Mouse (Mus musculus) forebrain, embryonic 12.5 days (tissue): ENCODE data around the gene Tigit. TPM values are rescaled to one million over a fixed set of nuclear protein-coding genes. Genes with fewer than 3 reads are reported as not detected.
A peak's percentile ranks its signal among the peaks of the same experiment; 100 is the strongest.

ENCODE experiments used
- ATAC-seq: fragments of 200-750 bp; cut with Nextera tagmentation; 2 replicates; pipeline ENCODE4 v1.8.0; 2017; ENCODE audit warnings: moderate TSS enrichment; ENCODE audit not compliant: low FRiP score
- H3K27ac ChIP-seq: fragments of 300-500 bp; sonication (generic); 2 replicates; pipeline ENCODE4 v1.5.1; 2016; ENCODE audit warnings: mild to moderate bottlenecking
- H3K27me3 ChIP-seq: fragments of 300-500 bp; sonication (generic); 2 replicates; pipeline ENCODE4 v1.6.1; 2016; ENCODE audit warnings: mild to moderate bottlenecking
- H3K36me3 ChIP-seq: fragments of 300-500 bp; sonication (generic); replicated peaks from 2 replicates; pipeline ENCODE4 v1.6.1; 2016; ENCODE audit warnings: mild to moderate bottlenecking
- H3K4me1 ChIP-seq: fragments of 300-500 bp; sonication (generic); 2 replicates; pipeline ENCODE4 v1.6.1; 2016
- H3K4me2 ChIP-seq: fragments of 300-500 bp; sonication (generic); 2 replicates; pipeline ENCODE4 v1.6.1; 2016; ENCODE audit warnings: mild to moderate bottlenecking, moderate library complexity
- H3K4me3 ChIP-seq: fragments of 300-500 bp; sonication (generic); replicated peaks from 2 replicates; pipeline ENCODE4 v1.5.1; 2016; ENCODE audit warnings: mild to moderate bottlenecking
- H3K9ac ChIP-seq: fragments of 300-500 bp; sonication (generic); 2 replicates; pipeline ENCODE4 v1.6.1; 2016; ENCODE audit warnings: mild to moderate bottlenecking
- H3K9me3 ChIP-seq: fragments of 300-500 bp; sonication (generic); 2 replicates; pipeline ENCODE4 v1.6.1; 2016
- WGBS: fragments of 180-500 bp; shearing (Covaris S2); methylation state at CpG from one replicate; pipeline ENCODE4 v1.1.7; 2016; 5-methylcytosine and 5-hydroxymethylcytosine counted together
- microRNA counts: library from miRNA; unstranded; fragments of <30 nt; microRNA quantifications from one replicate; lab custom pipeline; 2017
- microRNA-seq: library from miRNA; unstranded; fragments of <30 nt; microRNA quantifications from one replicate; pipeline ENCODE4, GENCODE M21; 2017
- polyA plus RNA-seq: library from polyadenylated mRNA; unstranded; fragments of >200 nt; fragmentation: Nextera tagmentation; extraction: Ambion mirVana; gene quantifications from 2 replicates; pipeline ENCODE4 v1.2.1, GENCODE M21; 2016

Tigit gene
- polyA plus RNA-seq, 1 experiment from 2014 or later: not detected

DNA sequence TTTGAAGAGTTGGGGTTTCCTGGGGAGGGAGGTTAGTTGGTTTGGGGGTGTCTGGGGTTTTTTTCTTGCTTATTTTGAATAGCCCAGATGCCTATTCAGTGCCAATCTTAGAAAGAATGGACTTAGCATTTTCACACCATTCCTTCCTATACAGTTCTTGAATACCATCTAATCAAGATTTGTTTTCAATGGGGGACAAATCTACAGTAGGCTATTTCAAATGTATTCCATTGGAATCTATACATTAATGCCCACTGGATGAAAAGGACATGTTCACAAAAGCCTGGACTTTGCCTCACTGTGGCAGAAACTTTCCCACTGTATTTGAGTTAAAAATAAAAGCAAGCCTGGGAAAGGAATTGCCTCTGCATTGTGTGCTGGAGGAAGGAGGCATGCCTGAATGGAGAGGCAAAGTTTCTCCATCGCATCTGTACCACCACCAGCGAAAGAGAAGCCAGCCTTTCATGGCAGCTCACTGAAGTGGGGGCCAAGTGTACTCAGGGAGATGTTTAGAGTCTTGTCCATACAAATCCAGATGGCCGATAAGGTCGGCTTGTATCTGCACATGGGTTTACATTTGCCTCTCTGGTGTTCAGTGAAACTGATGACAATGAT lies 59.4 kb downstream of the Tigit start:
- peak; percentile 76 for ATAC-seq
- 12% methylated on average over 4 of the region's 4 CpGs for WGBS
- H3K4me2 ChIP-seq: peak overlapping the region; percentile 19; the same call in 1 of the 2 replicates
- H3K4me1 ChIP-seq: peaks cover 32% of the 10 kb centered on the region
- H3K36me3 ChIP-seq: peaks cover 43% of the 10 kb centered on the region
- H3K9ac ChIP-seq: no peak overlapping the region
- H3K27me3 ChIP-seq: no peaks in the 10 kb centered on the region
- peak overlapping the region; percentile 89 for H3K27ac ChIP-seq
- H3K4me3 ChIP-seq: no peak overlapping the region
- no peaks in the 10 kb centered on the region for H3K9me3 ChIP-seq

DNA sequence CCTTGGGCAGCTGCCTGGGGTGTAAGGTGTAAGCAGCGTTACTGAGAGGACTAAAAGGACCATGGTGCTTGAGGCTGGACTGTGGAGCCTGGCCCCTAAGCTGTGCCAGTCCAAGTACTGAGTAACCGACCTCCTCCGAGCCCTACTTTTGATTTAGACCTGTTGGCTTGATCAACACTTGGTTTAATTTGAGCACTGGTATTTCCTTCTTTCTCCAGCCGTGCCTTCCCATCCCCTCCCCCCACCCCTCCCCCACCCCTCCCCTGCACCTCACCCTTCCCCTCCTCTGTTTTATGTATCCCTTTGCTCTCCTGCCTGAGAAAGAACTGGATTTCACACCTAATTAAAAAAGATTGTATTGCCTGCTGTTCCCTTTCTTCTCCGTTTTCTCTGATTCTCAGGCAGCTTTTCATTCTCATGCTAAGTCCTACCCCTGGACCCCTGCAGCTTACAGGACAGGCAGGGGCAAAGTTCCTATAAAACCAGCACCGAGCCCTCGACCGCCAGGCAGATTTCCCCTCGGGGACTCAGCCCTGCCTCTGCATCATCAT lies 60.3 kb downstream of the Tigit start:
- peak; percentile 88 for ATAC-seq
- H3K9ac ChIP-seq: no peak overlapping the region
- H3K4me2 ChIP-seq: peak overlapping the region; percentile 19
- peaks cover 40% of the 10 kb centered on the region for H3K36me3 ChIP-seq
- peak overlapping the region; percentile 89 for H3K27ac ChIP-seq
- no peaks in the 10 kb centered on the region for H3K27me3 ChIP-seq
- no peak overlapping the region for H3K4me3 ChIP-seq
- WGBS: 2% methylated on average over 9 of the region's 9 CpGs
- no peaks in the 10 kb centered on the region for H3K9me3 ChIP-seq
- peaks cover 32% of the 10 kb centered on the region for H3K4me1 ChIP-seq

- H3K9me3 ChIP-seq: no peaks in the 10 kb centered on the region
- no peak overlapping the region for H3K4me3 ChIP-seq
- no peaks in the 10 kb centered on the region for H3K27me3 ChIP-seq
- ATAC-seq: no peak
- 79% methylated on average over 4 of the region's 4 CpGs for WGBS
- peaks cover 33% of the 10 kb centered on the region for H3K36me3 ChIP-seq
- H3K9ac ChIP-seq: no peak overlapping the region
- no peak overlapping the region for H3K4me2 ChIP-seq
- H3K4me1 ChIP-seq: peaks cover 32% of the 10 kb centered on the region
- peak overlapping the region; percentile 89 for H3K27ac ChIP-seq
These were observed 61.4 kb downstream of the Tigit start for GRCm38 (mm10) chr16:43602573-43602972.

DNA sequence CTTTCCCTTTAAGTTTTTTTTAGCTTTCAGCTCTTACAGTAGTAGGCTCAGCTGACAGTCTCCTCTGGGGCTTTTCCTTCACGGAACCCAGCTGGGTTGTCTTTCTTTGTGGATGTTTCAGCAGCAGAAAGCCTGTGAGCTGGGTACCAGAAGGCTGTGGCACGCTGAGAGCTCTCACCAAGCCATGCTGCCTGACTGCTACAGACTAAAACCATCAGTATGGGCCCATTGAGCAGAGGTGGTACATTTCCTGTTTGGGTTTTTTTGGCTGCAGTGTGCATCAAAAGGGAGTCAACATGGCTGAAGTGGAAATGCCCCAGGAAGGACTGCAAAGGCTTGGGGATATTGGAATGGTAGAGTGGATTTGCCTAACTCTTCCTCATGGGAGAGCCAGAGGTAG lies 64.2 kb downstream of the Tigit start:
- 91% methylated on average over 2 of the region's 2 CpGs for WGBS
- Histone ChIP-seq H3K4me3 (no peak overlapping the region), H3K4me2 (no peak overlapping the region), H3K27me3 (no peaks in the 10 kb centered on the region), H3K9ac (no peak overlapping the region), H3K4me1 (peaks cover 22% of the 10 kb centered on the region), H3K9me3 (no peaks in the 10 kb centered on the region), H3K36me3 (peaks cover 34% of the 10 kb centered on the region), H3K27ac (no peak overlapping the region)
- no peak for ATAC-seq

MicroRNAs encoded within 50 kb of the gene (microRNA counts, 519-probe panel; counts per million panel counts)
- microRNA mmu-miR-568 (lab: Ali Mortazavi, UCI): not detected

Small RNA genes within 50 kb of the gene (microRNA-seq; reads per million reads assigned to microRNA genes)
- not detected for gene Mir568

Other genes starting within 250 kb of the Tigit start
- 0.13 and 0.27 TPM in 2 replicates for gene Drd3, start 89.9 kb upstream of the Tigit start, polyA plus RNA-seq
- 17.3 and 17.6 TPM in 2 replicates for gene Ccdc191, start 225.7 kb upstream of the Tigit start, polyA plus RNA-seq